Comparison of ENCODE assay signal across 22 mouse cellular contexts in the genomic region with DNA sequence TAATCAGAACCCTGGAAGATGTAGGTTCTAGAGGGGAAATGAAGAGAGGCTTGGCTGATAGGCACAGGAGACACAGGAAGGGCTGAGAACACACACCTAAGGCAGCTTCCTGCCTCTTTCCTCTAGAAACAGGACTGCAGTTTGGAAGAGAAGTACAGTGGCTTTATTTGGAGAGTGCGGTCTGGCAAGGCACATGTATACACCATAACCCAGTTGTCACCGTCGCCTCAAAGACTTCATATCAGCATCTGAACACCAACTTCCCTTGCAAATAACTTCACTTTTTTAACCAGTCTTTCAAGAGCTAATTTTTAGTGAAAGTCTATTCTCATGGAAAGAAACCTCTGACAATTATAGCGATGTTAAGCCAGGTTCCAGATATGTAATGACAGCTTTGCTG.
DNase-seq lines count a peak whose midpoint lies in the region; ATAC-seq lines count a peak whose summit lies in the region.
"Had no signal": no experiment of that assay in that cellular context is flagged by ENCODE, and none has a peak within 500 bp of the region (broad histone marks: within the 10 kb centered on the region; RNA-seq: fewer than 3 reads in every experiment).

No protein-coding gene starts in this region.

- no peaks in the 10 kb centered on the region for H3K27me3 ChIP-seq in hindbrain, embryonic 10.5 days (ENCODE audit: insufficient read depth, poor library complexity, severe bottlenecking)
- 0 out of 2 replicates have a peak, but pooled peaks cover 2% of the 10 kb centered on the region for H3K27me3 ChIP-seq in hindbrain, embryonic 11.5 days (ENCODE audit: control insufficient read depth, insufficient read depth, low read length)
- no peaks in the 10 kb centered on the region for H3K27me3 ChIP-seq in midbrain, embryonic 10.5 days (ENCODE audit: low read depth, poor library complexity, severe bottlenecking)
- H3K27me3 ChIP-seq in midbrain, embryonic 11.5 days (ENCODE audit: control insufficient read depth, insufficient read depth, low read length): no peaks in the 10 kb centered on the region
- H3K27me3 ChIP-seq: embryonic facial prominence, embryonic 12.5 days; forebrain, embryonic 13.5 days had no signal

- ATAC-seq in hindbrain, embryonic 11.5 days (ENCODE audit: low FRiP score): no peak
- no peak for ATAC-seq in midbrain, embryonic 11.5 days (ENCODE audit: low FRiP score)
- ATAC-seq in hematopoietic stem cell, adult 5-6 weeks (replicated peaks in 1 of 2; ENCODE audit: insufficient read depth in 1 of 2, low FRiP score in 2 of 2, low TSS enrichment in 1 of 2, low read depth in 1 of 2, poor library complexity in 2 of 2, severe bottlenecking in 2 of 2): peak; percentile 14 to 20; a peak in 2 of 4 replicates
- ATAC-seq: forebrain, embryonic 13.5 days; forebrain, embryonic 16.5 days had no signal

- no peak overlapping the region for H3K4me3 ChIP-seq in hindbrain, embryonic 10.5 days
- H3K4me3 ChIP-seq in hindbrain, embryonic 11.5 days (ENCODE audit: low read depth, low read length): no peak overlapping the region
- no peak overlapping the region for H3K4me3 ChIP-seq in midbrain, embryonic 10.5 days
- H3K4me3 ChIP-seq in midbrain, embryonic 11.5 days (ENCODE audit: low read depth, low read length): no peak overlapping the region
- H3K4me3 ChIP-seq: embryonic facial prominence, embryonic 10.5 days; embryonic facial prominence, embryonic 12.5 days; erythroblast, embryonic 14.5 days; forebrain, embryonic 13.5 days had no signal

- H3K9me3 ChIP-seq in hindbrain, embryonic 10.5 days: no peaks in the 10 kb centered on the region
- H3K9me3 ChIP-seq in hindbrain, embryonic 11.5 days (ENCODE audit: control insufficient read depth, low read length): no peaks in the 10 kb centered on the region
- no peaks in the 10 kb centered on the region for H3K9me3 ChIP-seq in midbrain, embryonic 10.5 days (replicated peaks)
- no peaks in the 10 kb centered on the region for H3K9me3 ChIP-seq in midbrain, embryonic 11.5 days (ENCODE audit: control insufficient read depth, low read length)
- H3K9me3 ChIP-seq: embryonic facial prominence, embryonic 10.5 days; embryonic facial prominence, embryonic 12.5 days; forebrain, embryonic 13.5 days had no signal

- peaks cover 84% of the 10 kb centered on the region for H3K4me1 ChIP-seq in hindbrain, embryonic 10.5 days (replicated peaks)
- peaks cover 29% of the 10 kb centered on the region for H3K4me1 ChIP-seq in hindbrain, embryonic 11.5 days (replicated peaks; ENCODE audit: control insufficient read depth, insufficient read depth, low read length)
- H3K4me1 ChIP-seq in midbrain, embryonic 10.5 days: peaks cover 74% of the 10 kb centered on the region
- peaks cover 45% of the 10 kb centered on the region for H3K4me1 ChIP-seq in midbrain, embryonic 11.5 days (ENCODE audit: control insufficient read depth, insufficient read depth, low read length)

- H3K36me3 ChIP-seq in hindbrain, embryonic 10.5 days: no peaks in the 10 kb centered on the region
- no peaks in the 10 kb centered on the region for H3K36me3 ChIP-seq in hindbrain, embryonic 11.5 days (ENCODE audit: control insufficient read depth, insufficient read depth, low read length)
- H3K36me3 ChIP-seq in midbrain, embryonic 10.5 days: no peaks in the 10 kb centered on the region
- H3K36me3 ChIP-seq in midbrain, embryonic 11.5 days (ENCODE audit: control insufficient read depth, insufficient read depth, low read length): no peaks in the 10 kb centered on the region
- H3K36me3 ChIP-seq: embryonic facial prominence, embryonic 10.5 days; embryonic facial prominence, embryonic 12.5 days had no signal

- peak overlapping the region; percentile 37 for H3K27ac ChIP-seq in hindbrain, embryonic 10.5 days
- no peak overlapping the region for H3K27ac ChIP-seq in hindbrain, embryonic 11.5 days (ENCODE audit: low read depth, low read length)
- H3K27ac ChIP-seq in midbrain, embryonic 10.5 days (replicated peaks): peak overlapping the region; percentile 55; the same call in 1 of the 2 replicates
- H3K27ac ChIP-seq in midbrain, embryonic 11.5 days (ENCODE audit: low read depth, low read length): no peak overlapping the region
- H3K27ac ChIP-seq: embryonic facial prominence, embryonic 10.5 days; embryonic facial prominence, embryonic 12.5 days; forebrain, embryonic 13.5 days had no signal

- no peak overlapping the region for H3K9ac ChIP-seq in hindbrain, embryonic 11.5 days (ENCODE audit: low read depth, low read length)
- no peak overlapping the region for H3K9ac ChIP-seq in midbrain, embryonic 11.5 days (ENCODE audit: low read length)
- H3K9ac ChIP-seq: embryonic facial prominence, embryonic 12.5 days; forebrain, embryonic 13.5 days had no signal

- no peak overlapping the region for H3K4me2 ChIP-seq in hindbrain, embryonic 11.5 days (replicated peaks; ENCODE audit: low read depth, low read length)
- no peak overlapping the region for H3K4me2 ChIP-seq in midbrain, embryonic 11.5 days
- H3K4me2 ChIP-seq: embryonic facial prominence, embryonic 12.5 days; forebrain, embryonic 13.5 days had no signal

- 94% methylated on average over 4 of the region's 4 CpGs for WGBS in hindbrain, embryonic 10.5 days
- 96% methylated on average over 4 of the region's 4 CpGs for WGBS in hindbrain, embryonic 11.5 days
- WGBS in midbrain, embryonic 10.5 days: 97% methylated on average over 4 of the region's 4 CpGs
- 95% methylated on average over 4 of the region's 4 CpGs for WGBS in midbrain, embryonic 11.5 days

- DNase-seq in hindbrain, embryonic 10.5 days (ENCODE audit: low spot score): no peak
- no peak for DNase-seq in hindbrain, embryonic 11.5 days (ENCODE audit: low spot score)
- DNase-seq in midbrain, embryonic 10.5 days (ENCODE audit: low spot score): no peak
- DNase-seq in midbrain, embryonic 11.5 days (ENCODE audit: low spot score, missing footprints): no peak
- peak; percentile 43 for DNase-seq in MEL-GATA-1-ER (ENCODE audit: extremely low read depth, low read depth)
- DNase-seq in layer of hippocampus, adult 11-12 months (ENCODE audit: low spot score): no peak
- DNase-seq in ovary, adult 18-20 months (ENCODE audit: low spot score): no peak
- DNase-seq: adrenal gland, adult 2 months; adrenal gland, postnatal 10 days; adrenal gland, postnatal 25 days; cerebellum, adult 11 months; cerebellum, adult 18-20 months; cerebellum, adult 8-10 months; cerebellum, adult 9-11 months; cerebellum, postnatal 14 days; cerebellum, postnatal 36 days had no signal

Comparison
In these comparisons a context has a peak if more than half of its experiments do, and no peak if none do; other contexts are left out.
1. H3K27ac ChIP-seq: peak in hindbrain, embryonic 10.5 days (single experiment) and midbrain, embryonic 10.5 days (single experiment); none in hindbrain, embryonic 11.5 days (single experiment) and midbrain, embryonic 11.5 days (single experiment).
2. ATAC-seq: peak in hematopoietic stem cell, adult 5-6 weeks (2 of 2); none in hindbrain, embryonic 11.5 days (single experiment) and midbrain, embryonic 11.5 days (single experiment).